Comparison of ENCODE assay signal across 12 mouse cellular contexts in the genomic region with DNA sequence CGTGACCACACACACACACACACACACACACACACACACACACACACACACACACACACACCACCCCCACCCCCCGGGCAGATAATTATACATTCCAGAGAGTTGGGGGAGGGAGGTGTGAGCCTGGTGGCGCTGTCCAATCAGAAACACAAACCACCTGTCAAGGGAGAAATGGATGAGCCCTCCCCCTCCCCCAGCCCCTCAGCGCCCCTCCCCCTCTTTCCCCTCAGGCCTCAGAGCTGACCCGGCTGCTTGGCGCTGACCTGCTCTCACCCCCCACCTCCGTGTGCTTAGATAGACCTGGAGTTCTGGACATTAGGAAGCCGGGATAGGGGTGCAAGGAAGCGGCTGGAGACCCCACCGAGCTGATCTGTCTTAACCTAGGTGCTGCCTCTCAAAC. TPM values are rescaled to one million over a fixed set of nuclear protein-coding genes. Genes with fewer than 3 reads are reported as not detected.
DNase-seq lines count a peak whose midpoint lies in the region; ATAC-seq lines count a peak whose summit lies in the region.
"Had no signal": no experiment of that assay in that cellular context is flagged by ENCODE, and none has a peak within 500 bp of the region (broad histone marks: within the 10 kb centered on the region; RNA-seq: fewer than 3 reads in every experiment).

No protein-coding gene starts in this region.

- no peak for ATAC-seq in forebrain, embryonic 15.5 days (replicated peaks)
- no peak for ATAC-seq in intestine, embryonic 15.5 days
- ATAC-seq: CD4-positive, CD25-positive, alpha-beta regulatory T cell, adult 4 months had no signal

- DNase-seq in left cerebral cortex, postnatal 4 days: peak; percentile 12
- no peak for DNase-seq in left cerebral cortex, postnatal 36 days (ENCODE audit: low spot score in 2 of 2)
- peak; percentile 74 for DNase-seq in mesoderm, embryonic 11.5 days (ENCODE audit: low read depth, low spot score)
- DNase-seq in yolk sac, embryonic 10.5 days (ENCODE audit: low spot score): peak; percentile 96
- DNase-seq in thymus, postnatal 0 days (ENCODE audit: low spot score): no peak
- no peak for DNase-seq in thymus, postnatal 36 days
- DNase-seq: lung, postnatal 10 days had no signal

- H3K9me3 ChIP-seq in forebrain, embryonic 15.5 days: no peaks in the 10 kb centered on the region
- H3K9me3 ChIP-seq in intestine, embryonic 15.5 days: no peaks in the 10 kb centered on the region

- H3K4me2 ChIP-seq in forebrain, embryonic 15.5 days (replicated peaks): peak overlapping the region; percentile 48
- H3K4me2 ChIP-seq in intestine, embryonic 15.5 days (replicated peaks): no peak overlapping the region

- 0% methylated on average over 9 of the region's 10 CpGs for WGBS in forebrain, embryonic 15.5 days
- 1% methylated on average over 5 of the region's 10 CpGs for WGBS in intestine, embryonic 15.5 days

- no peak overlapping the region for H3K9ac ChIP-seq in forebrain, embryonic 15.5 days (replicated peaks)
- no peak overlapping the region for H3K9ac ChIP-seq in intestine, embryonic 15.5 days

- H3K4me3 ChIP-seq in forebrain, embryonic 15.5 days: peak overlapping the region; percentile 16; the same call in 1 of the 2 replicates
- no peak overlapping the region for H3K4me3 ChIP-seq in intestine, embryonic 15.5 days (replicated peaks)

- H3K27me3 ChIP-seq in forebrain, embryonic 15.5 days: peaks cover 39% of the 10 kb centered on the region
- H3K27me3 ChIP-seq in intestine, embryonic 15.5 days (replicated peaks): peaks cover 42% of the 10 kb centered on the region

- H3K27ac ChIP-seq in forebrain, embryonic 15.5 days (replicated peaks): no peak overlapping the region; the same call in 1 of the 2 replicates
- H3K27ac ChIP-seq in intestine, embryonic 15.5 days: no peak overlapping the region

- H3K36me3 ChIP-seq in forebrain, embryonic 15.5 days: no peaks in the 10 kb centered on the region
- H3K36me3 ChIP-seq in intestine, embryonic 15.5 days: no peaks in the 10 kb centered on the region

- H3K4me1 ChIP-seq in forebrain, embryonic 15.5 days: peaks cover 31% of the 10 kb centered on the region
- peaks cover 21% of the 10 kb centered on the region for H3K4me1 ChIP-seq in intestine, embryonic 15.5 days (replicated peaks)

- intact Hi-C loops in left cerebral cortex, postnatal 4 days (cut with DNase I): no loop called here
- intact Hi-C loops in left cerebral cortex, postnatal 36 days (cut with DNase I): no loop called here

RNA-seq across cellular contexts. Expression of a gene that starts 0.6 kb away (rescaled TPM):
- total RNA-seq in left cerebral cortex, postnatal 4 days (2021): not detected
- total RNA-seq in left cerebral cortex, postnatal 36 days (2021): not detected
- polyA plus RNA-seq in forebrain, embryonic 15.5 days (2015; fragmentation: Nextera tagmentation; extraction: Ambion mirVana): not detected in 2 replicates
- 0.04 and 0.13 TPM in 2 replicates for polyA plus RNA-seq in thymus, postnatal 0 days (2015; fragmentation: Nextera tagmentation; extraction: Ambion mirVana)
- 0.05 and 0.10 TPM in 2 replicates for polyA plus RNA-seq in intestine, embryonic 15.5 days (2015; fragmentation: Nextera tagmentation; extraction: Ambion mirVana)
- total RNA-seq: layer of hippocampus, adult 8-10 months had no signal
- polyA plus RNA-seq: CD4-positive, CD25-positive, alpha-beta regulatory T cell, adult 4 months; heart, embryonic 16.5 days had no signal

RNA-seq across cellular contexts. Expression of a gene that starts 18.5 kb away (rescaled TPM):
- 10 to 100 TPM; 49.1 to 57.1 TPM for total RNA-seq in left cerebral cortex, postnatal 4 days (2021)
- 10 to 100 TPM; 61.9 to 63.3 TPM for total RNA-seq in left cerebral cortex, postnatal 36 days (2021)
- 52.8 and 56.7 TPM in 2 replicates for polyA plus RNA-seq in forebrain, embryonic 15.5 days (2015; fragmentation: Nextera tagmentation; extraction: Ambion mirVana)
- polyA plus RNA-seq in thymus, postnatal 0 days (2015; fragmentation: Nextera tagmentation; extraction: Ambion mirVana): 26.2 and 29.8 TPM in 2 replicates
- 40.3 and 41.9 TPM in 2 replicates for polyA plus RNA-seq in intestine, embryonic 15.5 days (2015; fragmentation: Nextera tagmentation; extraction: Ambion mirVana)

RNA-seq across cellular contexts. Expression of a gene that starts 34.4 kb away (rescaled TPM):
- not detected for total RNA-seq in left cerebral cortex, postnatal 4 days (2021)
- total RNA-seq in left cerebral cortex, postnatal 36 days (2021): not detected
- polyA plus RNA-seq in forebrain, embryonic 15.5 days (2015; fragmentation: Nextera tagmentation; extraction: Ambion mirVana): not detected in 2 replicates
- polyA plus RNA-seq in thymus, postnatal 0 days (2015; fragmentation: Nextera tagmentation; extraction: Ambion mirVana): 0.57 and 0.60 TPM in 2 replicates
- polyA plus RNA-seq in intestine, embryonic 15.5 days (2015; fragmentation: Nextera tagmentation; extraction: Ambion mirVana): not detected in 2 replicates
- total RNA-seq: layer of hippocampus, adult 8-10 months had no signal

RNA-seq across cellular contexts. Expression of a gene that starts 41.4 kb away (rescaled TPM):
- total RNA-seq in left cerebral cortex, postnatal 4 days (2021): 1 to 10 TPM; 5.8 to 8.5 TPM
- total RNA-seq in left cerebral cortex, postnatal 36 days (2021): 1 to 10 TPM; 3.5 to 4.2 TPM
- polyA plus RNA-seq in forebrain, embryonic 15.5 days (2015; fragmentation: Nextera tagmentation; extraction: Ambion mirVana): 1.0 and 1.8 TPM in 2 replicates
- polyA plus RNA-seq in thymus, postnatal 0 days (2015; fragmentation: Nextera tagmentation; extraction: Ambion mirVana): 6.1 and 6.4 TPM in 2 replicates
- 14.9 and 16.6 TPM in 2 replicates for polyA plus RNA-seq in intestine, embryonic 15.5 days (2015; fragmentation: Nextera tagmentation; extraction: Ambion mirVana)

RNA-seq across cellular contexts. Expression of a gene that starts 50.8 kb away (rescaled TPM):
- total RNA-seq in left cerebral cortex, postnatal 4 days (2021): 100 to 1,000 TPM; 274 to 291 TPM
- 100 to 1,000 TPM in 1 of 2 experiments, 10 to 100 TPM in 1; 97.3 to 117 TPM for total RNA-seq in left cerebral cortex, postnatal 36 days (2021)
- polyA plus RNA-seq in forebrain, embryonic 15.5 days (2015; fragmentation: Nextera tagmentation; extraction: Ambion mirVana): 2,070 and 2,100 TPM in 2 replicates
- 2,843 and 2,903 TPM in 2 replicates for polyA plus RNA-seq in thymus, postnatal 0 days (2015; fragmentation: Nextera tagmentation; extraction: Ambion mirVana)
- polyA plus RNA-seq in intestine, embryonic 15.5 days (2015; fragmentation: Nextera tagmentation; extraction: Ambion mirVana): 1,763 and 2,086 TPM in 2 replicates

Comparison
In these comparisons a context has a peak if more than half of its experiments do, and no peak if none do; other contexts are left out.
1. DNase-seq: peak in left cerebral cortex, postnatal 4 days (single experiment), mesoderm, embryonic 11.5 days (single experiment) and yolk sac, embryonic 10.5 days (single experiment); none in left cerebral cortex, postnatal 36 days (0 of 2), thymus, postnatal 0 days (single experiment) and thymus, postnatal 36 days (0 of 2).